Mouse (Mus musculus) liver, embryonic 11.5 days (tissue): ENCODE measurements around the gene Rad51ap1. TPM values are rescaled to one million over a fixed set of nuclear protein-coding genes. Genes with fewer than 3 reads are reported as not detected.

Experiments used
- ATAC-seq: fragments of 200-750 bp; cut with Nextera tagmentation; replicated peaks from 2 replicates; pipeline ENCODE4 v1.8.0; 2017; ENCODE audit warnings: moderate number of reproducible peaks, mild to moderate bottlenecking, moderate TSS enrichment, moderate library complexity; ENCODE audit not compliant: low FRiP score
- DNase-seq: peaks from one replicate; pipeline ENCODE4 v3.0.0-alpha.2; 2017; ENCODE audit warnings: low spot score
- H3K27ac ChIP-seq: fragments of 300-500 bp; sonication (generic); 2 replicates; pipeline ENCODE4 v1.5.1; 2014; ENCODE audit warnings: mild to moderate bottlenecking, low read depth, low read length, control low read depth
- H3K27me3 ChIP-seq: fragments of 300-500 bp; sonication (generic); replicated peaks from 2 replicates; pipeline ENCODE4 v1.6.1; 2014; ENCODE audit warnings: low read length, mixed read lengths; ENCODE audit not compliant: control insufficient read depth, insufficient read depth
- H3K36me3 ChIP-seq: fragments of 300-500 bp; sonication (generic); 2 replicates; pipeline ENCODE4 v1.6.1; 2014; ENCODE audit warnings: mild to moderate bottlenecking, low read length, moderate library complexity, mixed read lengths; ENCODE audit not compliant: control insufficient read depth, insufficient read depth
- H3K4me1 ChIP-seq: fragments of 300-500 bp; sonication (generic); replicated peaks from 2 replicates; pipeline ENCODE4 v1.6.1; 2014; ENCODE audit warnings: low read length, mixed read lengths; ENCODE audit not compliant: control insufficient read depth, insufficient read depth
- H3K4me2 ChIP-seq: fragments of 300-500 bp; sonication (generic); 2 replicates; pipeline ENCODE4 v1.6.1; 2014; ENCODE audit warnings: mild to moderate bottlenecking, control low read depth, moderate library complexity
- H3K4me3 ChIP-seq: fragments of 300-500 bp; sonication (generic); 2 replicates; pipeline ENCODE4 v1.5.1; 2014; ENCODE audit warnings: low read depth, low read length, control low read depth
- H3K9ac ChIP-seq: fragments of 300-500 bp; sonication (generic); 2 replicates; pipeline ENCODE4 v1.6.1; 2014; ENCODE audit warnings: low read depth, low read length, control low read depth
- H3K9me3 ChIP-seq: fragments of 300-500 bp; sonication (generic); 2 replicates; pipeline ENCODE4 v1.6.1; 2016; ENCODE audit warnings: low read length, inconsistent platforms, mixed read lengths; ENCODE audit not compliant: control insufficient read depth
- WGBS: fragments of 180-500 bp; shearing (Covaris S2); extraction: QIAGEN DNeasy Blood & Tissue Kit; methylation state at CpG from one replicate; pipeline ENCODE4 v1.1.7; 2014; 5-methylcytosine and 5-hydroxymethylcytosine counted together
- polyA plus RNA-seq: library from polyadenylated mRNA; unstranded; fragments of >200 nt; fragmentation: Nextera tagmentation; extraction: Ambion mirVana; gene quantifications from 2 replicates; pipeline ENCODE4 v1.2.1, GENCODE M21; 2014

The Rad51ap1 gene
- 85.7 and 95.3 TPM in 2 replicates for polyA plus RNA-seq

DNA sequence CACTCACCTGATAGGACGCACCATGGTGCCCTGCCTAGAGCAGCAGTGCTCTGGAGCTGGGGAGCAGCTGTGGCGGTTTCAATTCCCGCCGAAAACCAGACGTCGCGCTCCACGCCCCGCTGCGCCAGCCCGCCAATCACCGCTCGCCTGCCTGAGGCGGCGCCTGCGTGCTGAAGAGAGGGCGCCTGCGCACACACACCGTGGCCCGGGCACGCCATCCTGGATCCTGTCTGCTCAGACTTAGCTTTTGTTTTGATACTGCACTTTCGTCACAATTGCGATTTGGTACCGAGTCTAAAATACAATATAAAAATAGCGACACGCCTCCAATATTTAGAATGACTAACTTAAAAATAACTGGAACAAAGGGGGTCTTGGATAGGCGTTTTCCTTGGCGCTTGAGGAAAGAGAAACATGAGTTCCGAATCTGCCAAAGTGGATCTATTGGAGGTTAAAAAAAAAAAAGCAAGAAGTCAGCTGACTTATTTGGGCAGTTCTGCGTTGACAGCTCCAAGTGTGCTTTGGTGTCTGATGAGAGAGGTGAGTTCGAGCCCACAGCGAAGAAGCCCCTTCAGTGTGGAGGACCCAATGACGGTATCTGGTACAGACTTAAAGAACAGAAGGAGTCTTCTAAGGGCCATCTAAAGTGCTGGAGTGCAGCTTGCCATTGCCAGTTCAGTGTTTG lies at the start of gene Rad51ap1, which contains the start of gene D6Wsu163e:
TSS of gene Rad51ap1 (minus strand) at position 101 of the 685 bp plus-strand sequence.
TSS of gene D6Wsu163e (plus strand) at position 476 of the 685 bp plus-strand sequence.
- Histone ChIP-seq H3K27me3 (no peaks in the 10 kb centered on the region), H3K4me2 (peak within 1 kb of the TSS; percentile 73), H3K9me3 (no peaks in the 10 kb centered on the region), H3K4me1 (peaks cover 4% of the 10 kb centered on the region), H3K9ac (peak within 1 kb of the TSS; percentile 84), H3K4me3 (peak within 1 kb of the TSS; percentile 81), H3K36me3 (peaks cover 4% of the 10 kb centered on the region; the same call in 1 of the 2 replicates), H3K27ac (peak within 1 kb of the TSS; percentile 72)
- under 1% methylated on average over 33 of the region's 33 CpGs for WGBS
- DNase-seq (peak; percentile 89), ATAC-seq (peak; percentile 98)

- Histone ChIP-seq H3K9me3 (no peaks in the 10 kb centered on the region), H3K4me3 (no peak overlapping the region), H3K4me1 (no peaks in the 10 kb centered on the region), H3K9ac (no peak overlapping the region), H3K27ac (no peak overlapping the region), H3K4me2 (no peak overlapping the region), H3K36me3 (peaks cover 3% of the 10 kb centered on the region; the same call in 1 of the 2 replicates), H3K27me3 (no peaks in the 10 kb centered on the region)
- WGBS = 27% methylated on average over 5 of the region's 5 CpGs
- ATAC-seq (no peak; the same call in 1 of the 2 replicates), DNase-seq (no peak)
These were observed 42.3 kb upstream of the Rad51ap1 start for GRCm38 (mm10) chr6:126981539-126982234.

DNA sequence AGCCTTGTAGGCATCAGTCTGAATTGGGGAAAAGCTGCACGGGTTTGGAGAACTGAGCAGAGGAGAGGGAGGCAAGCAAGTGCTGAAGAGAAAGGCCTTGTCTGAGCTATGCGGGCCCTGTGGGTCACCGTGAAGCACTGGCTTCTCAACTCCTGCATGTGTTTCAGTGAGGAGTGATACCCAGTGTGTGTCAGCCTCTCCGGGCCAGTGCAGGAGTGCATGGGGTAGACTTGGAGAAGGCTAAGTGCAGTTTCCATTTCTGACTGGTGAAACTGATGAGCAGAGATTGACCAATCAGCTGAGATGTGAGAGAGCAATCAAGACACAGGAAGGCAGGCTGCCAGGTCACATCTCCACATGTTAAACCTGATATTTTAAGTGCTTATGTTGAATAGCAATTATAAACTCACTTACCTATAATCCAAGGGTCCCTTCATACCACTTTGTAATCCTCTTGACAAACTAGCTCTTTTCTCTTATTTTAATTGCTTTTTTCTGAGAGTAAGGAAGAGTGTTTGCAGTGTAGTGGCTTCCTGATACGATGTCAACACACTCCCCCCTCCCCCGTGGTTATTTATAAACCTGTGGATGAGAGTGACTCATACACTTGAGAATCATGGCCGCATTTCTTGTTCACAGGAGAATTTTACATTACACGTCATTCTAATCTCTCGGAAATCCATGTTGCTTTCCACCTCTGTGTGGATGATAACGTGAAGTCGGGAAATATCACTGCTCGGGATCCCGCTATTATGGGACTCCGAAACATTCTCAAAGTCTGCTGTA lies 27.0 kb upstream of the Rad51ap1 start:
- H3K27me3 ChIP-seq = no peaks in the 10 kb centered on the region
- H3K4me1 ChIP-seq = no peaks in the 10 kb centered on the region; the same call in 1 of the 2 replicates
- no peaks in the 10 kb centered on the region for H3K9me3 ChIP-seq
- no peak overlapping the region for H3K4me2 ChIP-seq
- no peak overlapping the region for H3K9ac ChIP-seq
- H3K36me3 ChIP-seq = no peaks in the 10 kb centered on the region
- 80% methylated on average over 14 of the region's 14 CpGs for WGBS
- ATAC-seq (no peak), DNase-seq (no peak)
- no peak overlapping the region for H3K4me3 ChIP-seq
- H3K27ac ChIP-seq = no peak overlapping the region

DNA sequence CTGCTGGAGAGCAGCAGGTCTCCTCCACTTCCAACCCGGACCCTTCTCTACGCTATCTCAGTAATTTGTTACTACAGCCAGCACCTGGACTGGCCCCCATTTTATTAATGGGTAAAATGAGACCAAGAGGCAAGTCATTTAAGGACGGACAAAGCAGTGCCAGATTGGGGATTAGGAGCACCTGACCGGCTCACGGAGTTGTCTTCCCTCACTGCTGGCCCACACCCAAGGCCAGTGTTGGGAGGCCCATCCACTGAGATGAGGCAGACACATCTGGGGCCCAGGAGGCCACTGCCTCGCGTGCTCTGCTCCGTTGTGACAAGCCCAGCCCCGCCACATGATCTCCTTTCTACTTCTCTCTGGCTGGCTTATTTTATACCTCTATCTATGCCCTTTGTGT lies 24.0 kb upstream of the Rad51ap1 start:
- WGBS = 82% methylated on average over 9 of the region's 9 CpGs
- H3K4me2 ChIP-seq = no peak overlapping the region
- ATAC-seq (no peak), DNase-seq (no peak)
- H3K27ac ChIP-seq = no peak overlapping the region
- no peaks in the 10 kb centered on the region for H3K27me3 ChIP-seq
- no peak overlapping the region for H3K9ac ChIP-seq
- H3K4me1 ChIP-seq = no peaks in the 10 kb centered on the region; the same call in 1 of the 2 replicates
- no peaks in the 10 kb centered on the region for H3K36me3 ChIP-seq
- H3K4me3 ChIP-seq = no peak overlapping the region
- H3K9me3 ChIP-seq = no peaks in the 10 kb centered on the region

- Histone ChIP-seq H3K27me3 (no peaks in the 10 kb centered on the region), H3K36me3 (no peaks in the 10 kb centered on the region), H3K4me1 (no peaks in the 10 kb centered on the region; the same call in 1 of the 2 replicates), H3K9me3 (no peaks in the 10 kb centered on the region), H3K9ac (no peak overlapping the region), H3K27ac (no peak overlapping the region), H3K4me3 (no peak overlapping the region), H3K4me2 (no peak overlapping the region)
- ATAC-seq (0 out of 2 replicates have a peak, but pooled peaks have one; percentile 56), DNase-seq (no peak)
- 50% methylated on average over 5 of the region's 5 CpGs for WGBS
These were observed 23.3 kb upstream of the Rad51ap1 start for GRCm38 (mm10) chr6:126962709-126963108.

- Histone ChIP-seq H3K9ac (no peak overlapping the region), H3K27me3 (no peaks in the 10 kb centered on the region), H3K4me2 (no peak overlapping the region), H3K4me1 (no peaks in the 10 kb centered on the region; the same call in 1 of the 2 replicates), H3K9me3 (no peaks in the 10 kb centered on the region), H3K4me3 (no peak overlapping the region), H3K27ac (no peak overlapping the region), H3K36me3 (no peaks in the 10 kb centered on the region; the same call in 1 of the 2 replicates)
- WGBS = 84% methylated on average over 8 of the region's 8 CpGs
- ATAC-seq (no peak), DNase-seq (no peak)
These were observed 22.1 kb upstream of the Rad51ap1 start for GRCm38 (mm10) chr6:126961371-126962018.

DNA sequence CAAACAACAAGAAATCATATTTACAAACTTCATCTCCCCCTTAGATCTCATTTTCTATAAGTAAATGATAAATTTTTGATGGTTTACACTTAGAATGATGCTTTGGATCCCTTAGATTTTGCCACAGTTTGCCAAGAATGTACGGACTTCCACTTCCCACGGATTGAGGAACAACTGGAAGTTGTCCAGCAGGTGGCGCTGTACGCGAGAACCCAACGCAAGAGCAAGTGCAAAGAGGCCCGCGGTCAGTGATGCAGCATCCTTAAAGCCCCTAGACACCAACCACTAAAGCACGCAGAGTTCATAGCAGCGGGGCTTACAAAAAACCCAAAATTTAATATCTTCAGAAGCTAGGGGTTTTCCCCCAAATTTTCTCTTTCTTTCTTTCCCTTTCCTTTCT lies 16.3 kb upstream of the Rad51ap1 start:
- whole genome bisulfite sequencing = 12% methylated on average over 10 of the region's 10 CpGs
- H3K9ac ChIP-seq = no peak overlapping the region
- H3K9me3 ChIP-seq = no peaks in the 10 kb centered on the region
- ATAC-seq = no peak
- H3K36me3 ChIP-seq = no peaks in the 10 kb centered on the region; the same call in 1 of the 2 replicates
- DNase-seq = peak; percentile 68
- no peaks in the 10 kb centered on the region for H3K27me3 ChIP-seq
- H3K4me1 ChIP-seq = no peaks in the 10 kb centered on the region
- no peak overlapping the region for H3K4me3 ChIP-seq
- no peak overlapping the region for H3K27ac ChIP-seq
- no peak overlapping the region for H3K4me2 ChIP-seq

DNA sequence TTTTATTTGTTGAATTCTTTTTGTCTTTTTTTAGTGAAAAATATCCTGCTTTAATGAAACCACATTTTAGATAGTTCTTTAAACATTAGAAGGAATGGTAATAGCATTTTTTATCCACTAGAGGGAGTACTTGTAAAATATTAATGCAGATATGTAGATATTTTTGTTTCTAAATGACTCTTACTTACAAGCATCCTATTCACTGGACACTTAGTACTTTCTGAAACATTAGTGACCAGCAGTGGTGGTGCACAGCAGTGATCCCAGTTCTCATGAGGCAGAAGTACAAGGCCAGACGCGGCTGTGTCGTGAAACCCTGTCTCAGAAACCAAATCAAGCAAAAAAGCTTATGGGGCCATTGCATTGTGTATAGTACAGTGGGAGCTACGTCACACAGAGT lies 8.9 kb upstream of the Rad51ap1 start:
- H3K9me3 ChIP-seq = no peaks in the 10 kb centered on the region
- DNase-seq (peak; percentile 30), ATAC-seq (no peak)
- no peak overlapping the region for H3K9ac ChIP-seq
- no peaks in the 10 kb centered on the region for H3K4me1 ChIP-seq
- WGBS = 92% methylated on average over 4 of the region's 4 CpGs
- H3K4me2 ChIP-seq = no peak overlapping the region
- no peaks in the 10 kb centered on the region for H3K27me3 ChIP-seq
- H3K36me3 ChIP-seq = 0 out of 2 replicates have a peak, but pooled peaks cover 2% of the 10 kb centered on the region
- no peak overlapping the region for H3K27ac ChIP-seq
- H3K4me3 ChIP-seq = no peak overlapping the region
